Mouse (Mus musculus) embryonic stem cell, embryonic (primary cell): ENCODE measurements at regions not wholly inside any gene's neighbourhood (a gene's known extent, or its start where the extent isn't known, plus 50 kb on each side); places are given as distances from the start of the nearest gene placed in this dataset.

Source experiments
- CTCF ChIA-PET, 4 experiments: fragments of 300-600 bp in 2 of 4; fragments of 350-600 bp in 2 of 4; sonication (Branson Sonifier 250); formaldehyde crosslinking; loops; one replicate each; lab custom pipeline; 2022; ENCODE audit warnings: inconsistent platforms in 2 of 4; lab: Charles Lee
- POLR2A ChIA-PET, 4 experiments: fragments of 300-600 bp in 2 of 4; fragments of 350-600 bp in 2 of 4; sonication (Branson Sonifier 250); formaldehyde crosslinking; loops; one replicate each; lab custom pipeline; 2022; ENCODE audit warnings: antibody characterized with exemption in 4 of 4, inconsistent platforms in 1 of 4; lab: Charles Lee

DNA sequence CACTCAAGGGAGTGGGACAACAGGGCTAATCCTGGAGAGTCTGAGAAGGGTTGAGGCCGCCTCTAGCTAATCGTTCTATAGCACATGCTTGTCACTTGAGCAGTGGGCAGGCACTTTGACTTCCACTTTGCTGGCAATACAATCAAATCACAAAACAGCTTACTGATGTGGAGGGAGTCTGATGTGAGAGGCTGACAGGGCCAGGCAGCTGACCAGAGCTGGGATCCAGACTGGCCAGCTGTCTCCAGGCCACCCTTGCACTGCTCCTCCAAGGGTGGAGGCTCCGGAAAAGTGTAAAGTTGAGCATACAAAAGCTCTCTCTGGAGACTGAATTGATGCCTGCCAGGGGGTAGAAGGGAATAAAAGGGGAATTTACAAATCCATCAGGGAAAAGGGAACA lies 280.5 kb downstream of the Lmx1a start:
- ChIA-PET POLR2A (interaction anchor here in 1 of 4 experiments (0.6 kb wide), 1 partner anchor 240 kb away, joined by 3 read pairs; no protein-coding TSS in a partner anchor), CTCF (no interaction called here)

GRCm38 (mm10) chr1:167969985-167970384 lies 280.9 kb downstream of the Lmx1a start:
- CTCF ChIA-PET: interaction anchor here in 1 of 4 experiments (0.7 kb wide), 1 partner anchor 75 kb away, joined by 4 read pairs; no protein-coding TSS in a partner anchor
- POLR2A ChIA-PET: interaction anchor here in 1 of 4 experiments (0.6 kb wide), 1 partner anchor 1702 kb away, joined by 3 read pairs; no protein-coding TSS in a partner anchor

DNA sequence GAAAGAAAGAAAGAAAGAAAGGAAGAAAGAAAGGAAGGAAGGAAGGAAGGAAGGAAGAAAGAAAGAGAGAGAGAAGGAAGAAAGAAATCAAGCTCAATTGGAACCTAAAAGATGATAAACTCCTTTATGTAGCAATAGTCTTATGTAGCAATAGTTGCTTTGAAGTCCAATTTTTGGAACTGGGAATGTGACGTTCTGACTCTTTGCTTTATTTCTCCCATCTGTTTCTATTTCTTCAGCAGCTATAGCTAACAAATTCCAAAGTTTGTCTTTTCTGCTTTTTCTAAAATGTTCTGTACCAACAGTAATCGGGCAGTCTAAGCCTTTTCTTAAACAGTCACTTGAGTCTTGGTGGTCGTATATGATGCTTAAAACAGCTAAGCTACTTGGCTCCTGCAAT lies 287.7 kb downstream of the Lmx1a start:
- POLR2A ChIA-PET: no interaction called here
- CTCF ChIA-PET: no interaction called here

- POLR2A ChIA-PET: no interaction called here
- CTCF ChIA-PET: no interaction called here
These were observed 290.1 kb downstream of the Lmx1a start for GRCm38 (mm10) chr1:167979187-167979586.

GRCm38 (mm10) chr1:167979588-167979987 lies 290.6 kb downstream of the Lmx1a start:
- CTCF ChIA-PET: no interaction called here
- POLR2A ChIA-PET: no interaction called here

DNA sequence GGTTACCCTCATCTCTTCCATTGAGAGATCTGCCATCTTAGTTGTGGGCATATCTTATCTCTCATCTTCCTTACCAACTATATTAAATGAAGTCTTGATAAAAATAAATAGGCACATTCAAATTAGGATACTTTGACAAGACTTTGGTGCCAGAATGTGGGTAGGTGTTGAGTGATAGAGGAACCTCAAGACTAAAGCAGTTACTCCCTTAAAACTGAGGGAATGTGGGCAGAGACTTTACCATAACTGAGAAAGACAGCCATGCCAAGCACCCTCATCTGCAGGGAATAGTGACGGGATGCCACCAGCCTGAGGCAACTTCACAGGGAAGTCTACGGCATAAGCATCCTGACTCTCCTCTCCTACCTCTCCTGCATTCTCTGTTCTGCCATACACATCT lies 292.3 kb downstream of the Lmx1a start:
- POLR2A ChIA-PET: no interaction called here
- CTCF ChIA-PET: no interaction called here

DNA sequence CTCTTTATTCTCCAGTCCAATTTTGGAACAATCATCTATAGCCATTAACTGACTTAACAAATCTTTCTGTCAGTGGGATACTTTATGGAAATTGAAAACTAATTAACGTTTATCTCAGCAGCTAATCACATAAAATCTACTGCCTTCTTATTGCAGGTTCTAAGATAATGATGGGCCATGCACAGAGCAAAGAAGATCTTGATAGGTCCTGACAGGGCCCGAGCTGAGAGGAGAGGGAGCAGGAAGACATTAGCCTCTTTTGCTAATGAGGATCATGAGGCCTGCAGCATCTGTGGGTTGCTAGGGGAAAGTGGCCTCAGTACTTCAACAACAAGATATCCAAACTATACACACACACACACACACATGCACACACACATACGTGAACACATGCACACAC lies 318.4 kb downstream of the Lmx1a start:
- ChIA-PET CTCF (no interaction called here), POLR2A (interaction anchor here in 1 of 4 experiments (0.7 kb wide), 1 partner anchor 9 kb away, joined by 3 read pairs; no protein-coding TSS in a partner anchor)

DNA sequence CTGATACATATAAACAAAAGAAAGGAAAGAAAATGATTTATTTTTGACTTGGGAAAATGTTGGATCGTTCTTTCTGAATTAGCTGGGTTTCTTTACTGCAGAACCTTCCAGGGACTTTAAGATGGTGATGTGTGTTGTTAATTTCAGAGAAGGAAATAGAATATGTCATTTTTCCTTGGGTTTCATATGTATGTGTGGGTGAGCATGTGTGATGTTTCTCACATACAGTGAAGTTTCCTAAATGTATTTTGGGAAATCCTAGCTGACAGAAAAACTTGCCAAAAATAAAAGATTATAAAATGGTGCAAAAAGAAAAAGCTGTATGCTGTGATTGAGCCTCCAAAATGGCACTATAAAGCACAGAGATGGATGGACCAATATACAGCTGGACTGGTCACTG lies 319.2 kb downstream of the Lmx1a start:
- ChIA-PET POLR2A (no interaction called here), CTCF (no interaction called here)

GRCm38 (mm10) chr1:168010416-168010815 lies 321.4 kb downstream of the Lmx1a start:
- CTCF ChIA-PET: no interaction called here
- POLR2A ChIA-PET: no interaction called here

DNA sequence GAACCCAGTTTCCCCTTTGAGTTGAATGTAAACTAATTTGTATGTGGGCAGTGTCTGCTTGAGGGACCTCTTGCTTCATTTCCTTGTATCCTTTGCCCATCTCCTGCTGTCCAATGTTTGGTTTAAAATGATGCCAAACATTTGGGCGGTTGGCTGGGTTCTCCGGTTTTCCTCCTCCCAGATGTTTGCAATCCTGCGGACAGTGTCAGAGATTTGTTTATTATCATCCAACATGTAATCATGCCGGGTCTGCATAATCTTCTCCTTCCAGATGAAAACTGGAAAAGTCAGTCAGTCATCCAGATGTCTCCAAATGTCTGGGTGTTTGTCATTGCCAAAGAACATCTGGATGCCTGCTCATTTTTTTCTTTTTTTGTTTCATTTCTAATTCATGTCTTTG lies 323.0 kb downstream of the Lmx1a start:
- CTCF ChIA-PET: no interaction called here
- POLR2A ChIA-PET: no interaction called here

GRCm38 (mm10) chr1:168012611-168013010 lies 323.6 kb downstream of the Lmx1a start:
- POLR2A ChIA-PET: no interaction called here
- CTCF ChIA-PET: no interaction called here

- ChIA-PET POLR2A (interaction anchor here in 1 of 4 experiments (0.9 kb wide), 1 partner anchor 9 kb away, joined by 3 read pairs; no protein-coding TSS in a partner anchor), CTCF (no interaction called here)
These were observed 327.4 kb downstream of the Lmx1a start for GRCm38 (mm10) chr1:168016375-168016890.

DNA sequence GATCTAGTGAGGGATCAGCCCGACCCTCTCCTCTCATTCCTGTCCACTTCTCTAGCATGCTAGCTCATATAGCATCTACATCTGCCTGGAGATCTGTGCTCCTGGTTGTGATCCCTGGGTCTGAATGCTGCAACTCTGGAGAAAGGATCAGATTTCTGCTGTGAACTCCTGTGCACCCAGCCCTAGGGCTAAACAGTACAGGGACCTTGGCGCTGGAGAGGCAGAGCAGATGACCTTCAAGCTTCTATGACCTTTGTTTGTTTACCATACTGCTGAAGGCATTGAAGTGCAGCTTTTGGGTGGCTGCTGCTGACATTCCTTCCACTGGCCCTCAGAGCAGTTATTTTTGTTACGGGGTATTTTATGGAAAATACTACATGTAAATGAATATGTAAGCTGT lies 337.4 kb downstream of the Lmx1a start:
- CTCF ChIA-PET: interaction anchor here in 1 of 4 experiments (0.7 kb wide), 1 partner anchor 212 kb away, joined by 4 read pairs; no protein-coding TSS in a partner anchor
- POLR2A ChIA-PET: interaction anchor here in 1 of 4 experiments (0.9 kb wide), 1 partner anchor 11 kb away, joined by 3 read pairs; no protein-coding TSS in a partner anchor

GRCm38 (mm10) chr1:168044765-168045164 lies 355.7 kb downstream of the Lmx1a start:
- ChIA-PET POLR2A (interaction anchor here in 1 of 4 experiments (0.5 kb wide), 1 partner anchor 276 kb away, joined by 7 read pairs; no protein-coding TSS in a partner anchor), CTCF (no interaction called here)

DNA sequence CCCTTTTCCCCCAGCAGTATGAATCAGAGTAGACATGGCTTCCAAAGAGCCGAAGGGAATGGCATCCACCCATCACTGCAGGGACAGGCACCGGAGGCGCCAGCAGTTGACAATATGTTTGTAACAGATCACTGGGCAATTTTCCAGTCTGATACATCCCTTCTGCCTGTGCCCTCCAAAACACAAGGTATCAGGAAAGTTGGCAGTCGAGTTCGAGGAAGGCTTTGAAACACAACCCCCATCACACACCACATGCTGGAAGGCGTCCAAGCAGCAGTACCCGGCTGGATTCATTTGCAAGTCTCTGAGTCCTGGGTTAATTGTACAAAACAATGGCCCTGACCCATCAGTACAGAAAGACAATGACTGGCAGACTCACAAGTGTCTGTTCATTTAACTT lies 357.3 kb downstream of the Lmx1a start:
- ChIA-PET CTCF (no interaction called here), POLR2A (no interaction called here)

- CTCF ChIA-PET: no interaction called here
- POLR2A ChIA-PET: no interaction called here
These were observed 357.7 kb downstream of the Lmx1a start for GRCm38 (mm10) chr1:168046749-168047148.

DNA sequence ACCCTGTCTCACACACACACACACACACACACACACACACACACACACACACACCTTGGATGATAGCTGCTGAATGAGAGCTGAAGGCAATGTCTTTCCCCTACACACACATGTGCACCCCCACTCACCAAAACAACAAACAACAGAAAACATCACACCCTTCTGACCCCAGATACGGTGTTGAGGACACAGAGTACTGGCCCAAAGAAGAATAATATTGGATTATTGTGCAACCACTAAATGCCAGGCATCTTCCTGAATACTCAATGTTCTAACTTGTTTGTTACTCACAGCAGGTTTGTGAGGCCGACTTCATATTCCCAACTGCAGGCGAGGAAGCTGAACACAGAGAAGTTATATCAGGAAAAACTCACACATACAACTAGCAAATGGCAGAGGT lies 360.9 kb downstream of the Lmx1a start:
- ChIA-PET POLR2A (no interaction called here), CTCF (no interaction called here)

- CTCF ChIA-PET: no interaction called here
- POLR2A ChIA-PET: interaction anchor here in 1 of 4 experiments (0.6 kb wide), 1 partner anchor 1389 kb away, joined by 3 read pairs; no protein-coding TSS in a partner anchor
These were observed 367.4 kb downstream of the Lmx1a start for GRCm38 (mm10) chr1:168056479-168056878.

- ChIA-PET POLR2A (interaction anchor here in 2 of 4 experiments (0.6 to 1.0 kb wide), 4 partner anchors 8 to 698 kb away, joined by 3 read pairs; no protein-coding TSS in a partner anchor), CTCF (no interaction called here)
These were observed 368.4 kb downstream of the Lmx1a start for GRCm38 (mm10) chr1:168057479-168057878.

GRCm38 (mm10) chr1:168058769-168059168 lies 369.7 kb downstream of the Lmx1a start:
- ChIA-PET POLR2A (no interaction called here), CTCF (no interaction called here)

DNA sequence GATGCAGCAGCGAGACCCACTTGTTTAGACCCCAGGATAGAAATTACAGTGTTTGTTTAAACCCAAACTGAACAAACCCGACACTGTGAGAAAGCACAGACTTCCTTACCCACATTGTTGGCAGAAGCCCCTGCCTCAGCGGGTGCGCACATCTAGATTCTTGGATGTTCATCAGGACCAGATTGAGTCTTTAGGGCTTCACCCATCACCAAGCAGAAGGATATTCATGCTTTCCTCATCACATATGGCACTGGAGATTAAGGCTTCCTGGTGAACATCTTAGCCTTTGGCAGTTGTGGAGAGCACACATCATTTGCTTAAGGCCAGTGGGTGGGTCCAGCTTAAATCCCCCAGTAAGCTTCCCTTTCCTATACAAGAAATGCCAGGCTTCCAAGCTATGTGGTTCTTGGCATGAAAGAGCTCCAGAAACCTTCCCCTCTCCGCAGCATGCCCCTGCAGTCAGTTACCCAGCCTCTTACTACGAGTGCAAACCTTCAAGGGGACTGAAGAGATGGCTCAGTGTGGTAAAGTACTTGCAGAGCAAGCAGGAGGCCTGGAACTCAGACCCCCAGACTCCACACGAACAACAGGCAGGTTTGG lies 367.9 kb downstream of the Pbx1 start:
- ChIA-PET CTCF (interaction anchor here in 1 of 4 experiments (0.6 kb wide), 1 partner anchor 135 kb away, joined by 3 read pairs; no protein-coding TSS in a partner anchor), POLR2A (no interaction called here)
